Mouse (Mus musculus): Measurements from ENCODE around the gene Mrpl34. TPM values are rescaled to one million over a fixed set of nuclear protein-coding genes. Genes with fewer than 3 reads are reported as not detected.

Mrpl34 gene
- total RNA-seq, 2 experiments from 2014 or later: 66.7 to 67.1 TPM

GRCm38 (mm10) chr8:71468001-71468400 lies 3.2 kb downstream of the Mrpl34 start:
- intact Hi-C loops (cut with DNase I): no loop called here
- DNase-seq: no peak

- DNase-seq: peak; percentile 92 to 95
- intact Hi-C loops (cut with DNase I): no loop called here
These were observed 4.2 kb downstream of the Mrpl34 start, which contains the start of gene Dda1 for GRCm38 (mm10) chr8:71468916-71469315. Gene Dda1 (plus strand): TSS chr8:71469199.

GRCm38 (mm10) chr8:71469411-71469810 lies 4.7 kb downstream of the Mrpl34 start:
- intact Hi-C loops (cut with DNase I): no loop called here

GRCm38 (mm10) chr8:71470146-71470912 lies 5.6 kb downstream of the Mrpl34 start:
- intact Hi-C loops (cut with DNase I): loop anchor here (10.0 kb wide), 1 partner anchor 676 kb away; no protein-coding TSS in a partner anchor
- no peak for DNase-seq

More at GRCm38 (mm10) chr8:71469411-71469810, 4.7 kb downstream of the Mrpl34 start:
- DNase-seq: no peak

- no peak for DNase-seq
- intact Hi-C loops (cut with DNase I): loop anchor here (10.0 kb wide), 1 partner anchor 676 kb away; no protein-coding TSS in a partner anchor
These were observed 6.1 kb downstream of the Mrpl34 start for GRCm38 (mm10) chr8:71470913-71471255.

GRCm38 (mm10) chr8:71471861-71472260 lies 7.1 kb downstream of the Mrpl34 start:
- DNase-seq: no peak
- intact Hi-C loops (cut with DNase I): loop anchor here (10.0 kb wide), 1 partner anchor 677 kb away; no protein-coding TSS in a partner anchor

- no peak for DNase-seq
- intact Hi-C loops (cut with DNase I): loop anchor here (10.0 kb wide), 1 partner anchor 678 kb away; no protein-coding TSS in a partner anchor
These were observed 8.0 kb downstream of the Mrpl34 start for GRCm38 (mm10) chr8:71472601-71473386.

- intact Hi-C loops (cut with DNase I): loop anchor here (10.0 kb wide), 1 partner anchor 680 kb away; no protein-coding TSS in a partner anchor
- DNase-seq: no peak
These were observed 9.6 kb downstream of the Mrpl34 start for GRCm38 (mm10) chr8:71474344-71474743.

GRCm38 (mm10) chr8:71474785-71475701 lies 10.3 kb downstream of the Mrpl34 start:
- intact Hi-C loops (cut with DNase I): loop anchor here (10.0 kb wide), 1 partner anchor 680 kb away; no protein-coding TSS in a partner anchor
- DNase-seq: no peak

- intact Hi-C loops (cut with DNase I): loop anchor here (10.0 kb wide), 1 partner anchor 681 kb away; no protein-coding TSS in a partner anchor
- no peak for DNase-seq
These were observed 10.9 kb downstream of the Mrpl34 start for GRCm38 (mm10) chr8:71475702-71476075.

- peak; percentile 77 to 80 for DNase-seq
- intact Hi-C loops (cut with DNase I): loop anchor here (10.0 kb wide), 1 partner anchor 682 kb away; no protein-coding TSS in a partner anchor
These were observed 11.6 kb downstream of the Mrpl34 start for GRCm38 (mm10) chr8:71476099-71476940.

- no peak for DNase-seq
- intact Hi-C loops (cut with DNase I): loop anchor here (10.0 kb wide), 1 partner anchor 683 kb away; no protein-coding TSS in a partner anchor
These were observed 12.6 kb downstream of the Mrpl34 start for GRCm38 (mm10) chr8:71477196-71477845.

- intact Hi-C loops (cut with DNase I): loop anchor here (10.0 kb wide), 1 partner anchor 684 kb away; no protein-coding TSS in a partner anchor
- DNase-seq: no peak
These were observed 14.2 kb downstream of the Mrpl34 start for GRCm38 (mm10) chr8:71478943-71479342.

- intact Hi-C loops (cut with DNase I): no loop called here
- DNase-seq: no peak
These were observed 19.2 kb downstream of the Mrpl34 start for GRCm38 (mm10) chr8:71483932-71484331.

- intact Hi-C loops (cut with DNase I): no loop called here
- no peak for DNase-seq
These were observed 20.0 kb downstream of the Mrpl34 start for GRCm38 (mm10) chr8:71484736-71485135.

GRCm38 (mm10) chr8:71485142-71486135 lies 20.7 kb downstream of the Mrpl34 start, which contains the start of gene Ano8:
Gene Ano8 (minus strand): TSS chr8:71485963.
- DNase-seq: peak; percentile 75 to 77
- intact Hi-C loops (cut with DNase I): no loop called here

GRCm38 (mm10) chr8:71486136-71486529 lies 21.4 kb downstream of the Mrpl34 start:
- no peak for DNase-seq
- intact Hi-C loops (cut with DNase I): no loop called here

Data from gastrocnemius, postnatal 36 days (tissue).